Mouse (Mus musculus) left cerebral cortex, adult 18-20 months (tissue): Measurements from ENCODE around the gene Spon1. TPM values are rescaled to one million over a fixed set of nuclear protein-coding genes. Genes with fewer than 3 reads are reported as not detected.

Experiments used
- DNase-seq, 2 experiments: peaks; one replicate each; pipeline ENCODE4 v3.0.0; 2021 to 2022; ENCODE audit warnings: low spot score in 2 of 2, mixed read lengths in 1 of 2
- total RNA-seq, 2 experiments: library from RNA; stranded (reverse); gene quantifications; 2 replicates each; pipeline ENCODE4 v1.2.3; 2021

Spon1 gene
- total RNA-seq, 2 experiments from 2014 or later, result 32.7 to 40.2 TPM

DNA sequence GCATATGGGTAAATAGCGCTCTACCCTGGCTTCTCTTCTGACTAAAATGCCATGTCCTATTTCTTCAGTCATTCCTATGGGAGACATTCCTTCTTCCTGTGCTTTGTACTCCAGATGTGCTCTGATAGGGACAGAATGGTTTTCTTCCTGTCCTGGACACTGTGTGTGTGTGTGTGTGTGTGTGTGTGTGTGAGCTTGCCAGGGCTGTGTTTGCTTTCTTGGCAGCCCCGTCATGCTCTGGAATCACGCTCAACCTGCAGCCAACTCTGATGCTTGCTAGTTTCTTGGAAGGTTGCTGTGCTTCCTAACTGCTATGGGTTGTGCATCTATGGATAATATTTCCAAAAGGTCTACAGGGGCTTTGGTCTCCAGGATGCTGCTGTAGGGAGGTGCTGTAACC is 9.1 kb downstream of the Spon1 start:
- DNase-seq, result no peak

DNA sequence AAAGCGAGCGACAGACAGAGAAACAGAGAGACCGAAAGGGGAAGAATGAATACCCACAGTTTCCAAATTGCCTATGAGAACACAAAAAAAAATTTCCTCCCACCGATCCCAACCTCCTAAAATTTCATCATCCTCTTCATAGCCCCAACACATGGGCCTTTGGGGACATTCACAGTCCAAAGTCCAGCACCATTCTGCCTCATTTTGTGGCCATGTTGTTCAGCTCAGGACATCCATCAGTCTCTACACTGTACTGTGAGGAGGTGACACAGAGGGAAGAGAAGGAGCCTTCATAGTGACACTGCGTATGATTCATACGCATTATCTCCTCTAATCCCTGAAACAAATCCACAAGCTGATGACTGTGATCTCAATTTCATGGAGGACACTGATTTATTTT is 12.7 kb downstream of the Spon1 start:
- no peak for DNase-seq

DNA sequence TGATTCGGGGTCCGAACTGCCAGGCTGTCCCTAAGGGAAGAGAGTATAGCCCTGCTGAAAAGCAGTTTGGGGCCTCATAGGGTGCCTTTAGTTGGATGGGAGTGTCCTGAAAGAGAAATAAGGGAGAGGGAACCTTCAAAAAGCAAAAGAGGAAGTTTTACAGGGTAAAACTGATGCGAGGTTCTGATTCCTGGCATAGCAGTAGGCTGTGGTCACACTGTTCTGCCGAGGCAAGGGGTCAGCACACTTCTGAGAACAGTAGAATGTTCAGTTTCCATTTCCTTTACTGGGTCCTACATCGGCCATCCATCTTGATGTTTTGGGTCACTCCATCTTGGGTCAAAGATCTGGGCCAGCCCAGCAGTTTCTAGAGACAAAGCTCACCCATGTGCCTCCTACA is 14.5 kb downstream of the Spon1 start:
- DNase-seq, result no peak

DNA sequence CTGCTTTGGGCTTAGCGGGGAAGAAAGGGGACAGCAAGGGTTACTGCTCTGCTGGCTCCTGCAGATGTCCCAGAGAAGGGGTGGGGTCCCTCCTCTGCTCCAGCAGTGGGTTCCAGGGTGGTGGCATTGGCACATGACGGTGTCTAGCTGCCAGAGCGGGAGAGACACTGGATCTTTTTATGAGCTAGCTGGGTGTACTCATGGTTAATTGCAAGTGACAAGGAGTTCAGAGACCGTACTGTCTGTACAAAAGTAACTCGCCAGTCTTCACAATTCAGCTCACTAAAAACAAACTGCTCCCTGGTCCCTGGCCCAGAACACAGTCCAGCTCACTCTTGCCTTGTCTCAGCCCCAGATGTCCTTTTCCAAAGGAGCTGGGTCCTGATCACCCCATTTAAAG is 26.2 kb downstream of the Spon1 start:
- DNase-seq, result peak in 1 of 2 experiments; percentile 8

DNA sequence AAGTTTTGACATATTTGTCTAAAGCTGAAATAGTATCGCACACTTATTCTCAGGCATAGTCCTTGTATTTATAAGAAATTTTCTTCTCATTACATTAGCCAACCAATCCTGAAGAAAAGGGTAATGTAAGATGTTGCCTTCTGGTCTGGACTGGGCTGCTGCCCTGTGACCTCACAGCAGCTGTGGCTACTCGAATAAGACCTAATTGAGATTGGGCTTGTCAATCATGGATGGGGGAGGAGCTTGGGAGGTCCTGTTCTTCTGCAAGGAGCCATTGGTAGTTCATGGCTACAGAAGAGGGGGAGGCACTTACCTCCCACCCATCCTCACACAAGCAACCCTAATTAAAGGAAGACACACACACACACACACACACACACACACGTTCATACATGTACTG is 27.1 kb downstream of the Spon1 start:
- DNase-seq, result no peak

DNA sequence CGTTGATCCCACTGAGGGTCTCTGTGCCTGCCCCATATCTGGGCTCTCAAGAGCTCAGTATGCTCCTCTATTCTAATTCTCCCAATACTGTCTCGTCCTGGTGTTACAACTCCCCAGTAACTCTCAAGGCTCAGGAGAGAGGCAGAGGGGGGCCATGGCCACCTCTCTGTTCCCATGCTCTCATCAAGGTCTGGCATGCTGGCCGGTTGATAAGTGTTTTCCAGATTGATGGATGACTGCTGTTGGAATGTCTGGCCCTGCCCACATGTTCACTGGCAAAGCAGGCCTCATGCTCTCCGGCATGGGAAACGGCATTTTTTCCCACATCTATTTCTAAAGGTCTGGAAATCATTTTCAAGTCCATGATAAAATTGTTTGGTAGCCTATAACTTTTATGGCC is 29.4 kb downstream of the Spon1 start:
- no peak for DNase-seq

DNA sequence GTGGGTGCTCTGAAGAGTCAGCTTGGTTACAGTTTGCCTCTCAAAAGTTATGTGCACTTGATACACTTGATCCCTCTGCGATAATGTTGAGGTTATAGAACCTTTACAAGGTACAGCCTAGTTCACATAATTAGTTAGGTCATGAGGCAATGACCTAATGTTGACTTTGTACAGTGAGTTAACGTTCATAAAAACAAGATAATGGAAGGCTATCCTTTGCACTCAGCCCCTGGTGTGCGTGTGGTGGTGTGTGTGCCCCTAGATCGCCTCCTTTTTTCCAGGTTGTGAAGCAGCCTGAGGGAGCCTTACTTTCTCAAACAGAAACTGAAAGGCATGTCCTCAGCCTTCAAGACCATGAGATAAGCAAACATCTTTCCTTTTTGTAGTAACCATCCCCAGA is 31.3 kb downstream of the Spon1 start:
- no peak for DNase-seq

DNA sequence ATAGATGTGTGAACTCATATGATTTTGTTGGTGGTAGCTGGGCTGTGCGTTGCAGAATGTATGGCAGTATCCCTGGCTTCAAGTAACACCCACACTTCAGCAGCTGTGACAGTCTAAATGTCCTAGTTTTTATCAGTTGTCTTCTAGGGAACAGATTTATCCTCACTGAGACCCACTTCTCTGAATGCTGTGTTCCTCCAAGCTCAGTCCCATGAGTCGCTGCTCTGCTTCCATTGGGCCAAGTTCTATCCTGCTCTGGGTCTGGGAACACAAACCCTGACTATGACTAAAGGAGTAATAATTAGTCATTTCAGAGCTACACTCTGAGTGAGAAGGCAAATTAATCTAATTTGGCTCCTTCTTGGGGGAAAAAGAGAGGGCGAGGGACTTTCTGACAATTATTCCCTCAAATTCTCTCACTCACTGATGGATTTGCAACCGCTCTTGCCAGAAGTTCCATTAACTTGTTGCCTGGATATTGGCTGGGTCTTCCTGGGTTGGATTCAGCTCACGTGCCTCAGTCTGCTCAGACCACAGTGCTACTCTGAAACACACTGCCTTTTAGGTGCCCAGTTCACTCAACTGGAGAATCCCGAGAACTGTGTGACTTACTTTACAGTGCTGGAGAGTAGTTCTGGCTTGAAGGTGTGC is 32.9 kb downstream of the Spon1 start:
- DNase-seq, result peak in 1 of 2 experiments; percentile 28

DNA sequence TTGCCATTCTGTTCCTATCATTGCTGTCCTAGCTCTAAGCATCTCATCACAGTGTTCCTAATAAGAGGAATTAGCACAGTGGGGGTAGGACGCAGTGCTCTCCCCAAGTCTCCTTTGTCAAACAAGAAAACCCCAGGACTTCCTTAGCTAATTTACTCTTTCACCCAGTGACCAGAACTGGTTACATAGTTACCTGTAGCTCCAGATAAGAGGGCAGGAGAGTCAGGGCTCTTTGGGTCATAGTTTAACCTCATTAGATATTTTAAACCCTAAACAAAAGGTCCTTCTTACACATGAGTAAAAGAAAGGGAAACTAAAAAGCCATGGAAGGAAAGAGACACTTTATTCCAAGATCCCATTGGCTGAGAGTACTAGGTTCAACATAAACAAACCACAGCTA is 44.0 kb downstream of the Spon1 start:
- no peak for DNase-seq

DNA sequence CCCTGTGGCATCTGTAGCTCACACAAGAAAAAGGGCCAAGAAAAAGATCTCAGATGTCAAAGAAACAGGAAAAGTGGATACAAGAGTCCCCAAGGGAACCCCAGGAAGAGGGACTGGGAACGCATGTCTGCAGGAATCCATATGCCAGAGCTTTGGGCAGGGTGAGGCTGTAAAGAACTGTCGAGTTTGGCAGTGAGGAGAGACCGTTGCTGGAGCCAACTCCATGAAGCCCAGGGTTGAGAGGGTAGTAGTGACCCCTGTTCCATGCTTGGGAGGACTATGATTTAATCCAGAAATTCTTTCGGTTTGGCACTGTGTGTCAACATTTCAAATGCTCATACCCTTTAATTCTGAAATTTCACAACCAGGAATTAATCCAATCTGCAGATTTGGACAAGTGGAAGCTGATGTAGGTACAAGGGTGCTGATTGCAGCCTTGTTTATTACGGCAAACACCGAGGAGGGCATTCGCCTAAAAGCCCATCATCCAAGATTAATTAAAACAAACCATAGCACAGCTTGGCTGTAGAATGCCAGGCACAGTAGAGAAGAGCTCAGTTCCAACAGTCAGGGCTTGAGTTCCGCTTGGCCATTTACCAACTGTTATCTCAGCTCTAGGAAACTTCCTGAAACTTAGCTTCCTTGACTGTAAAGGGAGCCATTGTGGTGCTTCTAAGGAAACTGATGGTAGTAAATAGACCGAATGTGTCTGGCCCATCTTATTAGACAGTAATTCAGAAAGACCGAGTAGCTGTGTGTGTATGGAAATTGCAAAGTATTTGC is 45.8 kb downstream of the Spon1 start:
- no peak for DNase-seq

DNA sequence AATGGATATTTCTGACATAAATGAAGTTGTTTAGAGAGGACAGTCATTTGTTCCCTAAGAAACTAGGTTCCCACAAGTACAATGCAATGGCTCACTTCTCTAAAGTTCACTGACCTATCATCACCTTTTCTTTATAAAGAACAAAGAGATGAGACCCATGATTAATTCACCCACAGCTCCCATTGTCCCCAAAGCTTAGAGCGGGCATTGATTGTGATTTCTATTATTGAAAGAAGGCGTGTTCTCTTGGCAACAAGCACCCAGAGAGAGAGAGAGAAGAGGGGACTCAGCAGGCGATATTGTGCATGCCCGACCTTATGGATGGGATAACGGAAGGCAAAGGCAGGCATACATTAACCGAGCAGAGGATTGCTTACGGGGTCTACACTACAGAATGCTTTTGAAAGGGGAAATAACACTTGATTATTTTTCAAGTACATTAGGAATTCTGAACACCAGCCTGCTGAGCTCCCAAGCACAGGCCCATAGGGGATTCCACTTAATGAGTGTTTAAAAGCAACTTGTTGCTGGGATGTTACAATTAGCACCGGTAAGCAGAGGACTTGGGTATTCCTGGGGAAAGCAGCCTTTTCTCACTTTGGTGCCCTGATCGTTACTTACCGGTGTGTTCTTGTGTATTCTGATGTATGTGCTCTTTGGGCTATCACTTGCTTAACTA is 48.4 kb downstream of the Spon1 start:
- no peak for DNase-seq

DNA sequence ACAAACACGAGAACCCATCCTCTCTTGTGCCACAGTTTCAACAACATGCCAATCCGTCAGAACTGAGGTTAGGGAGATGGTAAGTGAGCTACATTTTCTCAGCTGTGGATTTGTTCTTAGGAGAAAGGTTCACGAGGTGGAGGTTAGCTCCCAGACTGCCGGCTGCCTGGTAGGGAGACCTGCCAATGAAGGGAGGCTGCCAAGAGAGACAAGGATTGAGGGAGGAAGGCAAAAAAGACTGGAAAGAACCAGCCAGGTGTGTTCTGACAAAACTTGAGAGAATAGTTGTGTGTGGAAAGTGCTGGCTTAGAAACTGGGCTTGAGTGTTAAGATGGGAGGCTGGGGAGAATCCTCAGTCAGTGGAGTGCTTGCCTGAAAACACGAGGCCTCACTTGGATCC is 49.9 kb downstream of the Spon1 start:
- no peak for DNase-seq

DNA sequence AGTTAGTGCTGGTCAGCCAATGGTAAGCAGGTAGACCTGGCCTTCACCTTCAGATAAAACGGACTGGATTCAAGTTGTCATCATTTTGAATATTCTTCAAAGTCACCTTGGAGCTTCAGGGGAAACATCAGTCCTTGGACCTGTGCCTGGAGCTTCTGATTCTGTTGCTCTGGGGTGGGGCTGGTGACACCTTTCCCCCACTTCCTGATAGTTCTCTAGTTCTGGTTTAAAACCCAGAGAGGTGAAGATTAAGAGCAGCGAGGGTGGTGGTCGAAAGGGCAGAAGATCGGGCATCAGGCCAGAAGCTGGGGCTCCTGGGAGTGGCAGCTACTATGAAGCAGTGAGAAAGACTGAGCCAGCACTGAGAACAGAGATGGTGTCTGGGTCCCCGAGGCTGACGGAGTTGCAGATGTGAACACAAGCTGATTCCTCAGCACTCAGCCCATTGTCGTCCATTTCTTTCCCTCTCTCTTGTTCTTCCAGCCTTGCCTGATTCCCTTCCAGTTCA is 51.1 kb downstream of the Spon1 start:
- DNase-seq, result no peak

DNA sequence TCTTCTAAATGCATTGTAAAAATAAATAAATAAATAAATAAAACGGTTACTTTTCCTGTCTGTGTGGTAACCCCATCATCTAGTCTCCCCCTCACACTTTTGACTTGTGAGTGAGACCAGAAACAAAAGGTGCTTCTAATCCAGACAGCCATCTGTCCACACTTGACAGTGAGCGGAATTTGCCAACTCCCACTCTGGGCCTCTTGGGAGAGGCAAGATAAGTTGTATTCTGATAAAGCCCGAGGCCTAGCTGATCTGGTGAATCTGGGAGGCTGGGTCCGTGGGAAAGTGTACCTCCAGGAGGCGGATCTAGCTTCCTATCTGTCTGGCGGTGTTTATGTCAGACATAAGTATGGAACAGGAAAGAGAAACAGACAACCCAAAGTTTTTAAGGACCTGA is 52.3 kb downstream of the Spon1 start:
- no peak for DNase-seq

DNA sequence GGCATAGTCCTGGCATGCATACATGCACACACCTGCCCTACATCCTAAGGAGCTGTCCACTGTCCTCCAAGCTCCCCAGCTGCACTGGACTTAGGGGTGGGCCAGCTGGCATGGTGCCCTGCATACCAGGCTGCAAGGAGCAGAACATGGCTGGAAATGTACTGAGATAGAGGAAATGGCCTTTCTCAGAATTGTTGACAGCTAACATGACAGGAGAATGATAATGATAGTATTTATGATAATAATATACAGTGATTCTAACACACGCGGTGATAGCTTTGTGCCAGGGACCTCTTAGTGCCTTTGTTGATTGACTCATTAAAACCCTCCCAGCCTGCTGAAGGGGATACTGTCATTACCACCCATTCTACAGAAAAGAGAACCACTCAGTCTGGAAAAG is 54.4 kb downstream of the Spon1 start:
- DNase-seq, result no peak

DNA sequence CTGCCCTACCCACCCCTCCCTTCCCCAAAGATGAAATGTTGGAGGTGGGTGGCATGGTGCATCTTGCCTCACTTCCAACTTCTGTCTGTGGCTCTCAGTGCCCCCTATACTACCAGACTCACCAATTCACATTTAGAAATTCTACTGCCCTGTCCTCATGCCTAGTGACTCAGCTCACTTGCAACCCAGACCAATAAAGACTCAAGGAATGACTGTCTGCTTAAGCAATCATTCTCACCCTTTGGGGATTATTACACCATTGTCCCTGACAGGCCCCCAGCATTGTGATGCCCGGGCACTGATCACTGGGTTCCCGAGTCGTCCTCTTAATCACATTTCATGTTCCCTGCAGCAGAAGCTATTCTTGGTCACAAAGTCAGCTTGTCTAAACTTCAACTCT is 57.2 kb downstream of the Spon1 start:
- DNase-seq, result no peak

DNA sequence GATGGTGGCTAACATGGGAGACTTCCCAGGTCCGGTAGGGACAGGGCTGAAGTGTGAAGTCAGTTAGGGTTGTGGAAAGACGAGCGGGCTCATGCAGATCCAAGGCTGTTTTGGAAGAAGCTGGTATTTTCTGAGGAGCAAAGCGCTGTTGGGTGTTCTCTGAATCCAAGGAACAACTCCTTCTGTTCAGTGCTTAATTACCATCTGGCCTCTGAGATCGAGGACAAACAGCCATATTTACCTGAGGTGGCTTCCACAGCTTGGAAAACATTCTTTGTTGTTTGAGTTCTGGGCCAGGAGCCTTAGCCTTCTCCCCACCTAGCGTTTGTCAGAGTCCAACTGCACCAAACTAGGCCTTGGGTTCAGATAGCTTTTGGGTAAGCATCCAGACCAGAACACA is 58.9 kb downstream of the Spon1 start:
- no peak for DNase-seq

DNA sequence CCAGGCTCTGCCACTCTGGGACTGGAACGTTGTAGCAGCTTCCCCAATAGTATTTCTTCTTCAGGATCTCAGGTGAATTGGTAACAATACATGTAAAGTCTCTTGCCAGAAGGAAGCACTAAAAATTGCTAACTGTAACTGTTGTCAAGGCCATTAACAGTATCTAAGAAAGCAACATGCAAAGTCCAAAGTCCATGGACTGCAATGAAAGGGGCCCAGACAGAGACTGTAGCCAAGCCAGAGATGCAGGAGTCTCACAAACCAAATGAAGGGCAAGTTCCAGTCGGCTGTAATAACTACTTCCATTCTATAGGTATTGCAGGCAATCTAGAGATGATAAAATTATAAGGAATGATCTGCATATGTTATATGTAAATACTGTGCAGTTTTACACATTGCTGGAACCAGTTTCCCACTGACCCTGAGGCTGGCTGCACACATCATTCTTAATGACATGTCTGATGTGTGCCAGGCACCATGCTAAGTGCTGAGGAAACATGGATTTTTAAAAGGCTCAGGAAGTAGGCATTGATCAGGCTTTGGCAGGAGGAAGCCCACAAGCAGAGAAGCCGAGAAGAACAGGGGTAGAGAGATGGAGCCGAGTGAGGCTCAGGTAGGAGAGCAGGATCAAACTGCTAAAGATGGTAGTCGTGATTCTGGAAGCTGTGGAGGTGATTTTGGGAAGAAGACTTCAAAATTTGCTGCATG is 59.9 kb downstream of the Spon1 start:
- DNase-seq, result no peak

DNA sequence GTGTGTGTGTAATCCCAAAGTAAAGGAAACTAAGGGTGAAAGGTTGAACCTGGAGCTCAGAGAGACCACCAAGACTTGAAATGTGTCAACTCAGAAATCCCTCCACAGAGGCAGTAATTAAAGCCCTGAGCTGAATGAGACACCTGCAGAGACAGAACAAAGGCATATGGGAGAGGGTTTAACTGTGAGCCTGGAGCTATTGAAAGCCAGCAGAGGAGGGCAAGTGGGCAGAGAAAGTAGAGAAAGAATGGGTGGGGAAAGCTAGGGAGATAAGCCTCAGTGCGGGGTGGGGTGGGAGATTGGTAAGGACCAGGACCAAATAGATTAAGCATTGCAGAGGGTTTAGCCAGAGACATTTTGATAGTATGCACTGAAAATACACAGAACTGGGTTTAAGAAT is 60.7 kb downstream of the Spon1 start:
- no peak for DNase-seq

DNA sequence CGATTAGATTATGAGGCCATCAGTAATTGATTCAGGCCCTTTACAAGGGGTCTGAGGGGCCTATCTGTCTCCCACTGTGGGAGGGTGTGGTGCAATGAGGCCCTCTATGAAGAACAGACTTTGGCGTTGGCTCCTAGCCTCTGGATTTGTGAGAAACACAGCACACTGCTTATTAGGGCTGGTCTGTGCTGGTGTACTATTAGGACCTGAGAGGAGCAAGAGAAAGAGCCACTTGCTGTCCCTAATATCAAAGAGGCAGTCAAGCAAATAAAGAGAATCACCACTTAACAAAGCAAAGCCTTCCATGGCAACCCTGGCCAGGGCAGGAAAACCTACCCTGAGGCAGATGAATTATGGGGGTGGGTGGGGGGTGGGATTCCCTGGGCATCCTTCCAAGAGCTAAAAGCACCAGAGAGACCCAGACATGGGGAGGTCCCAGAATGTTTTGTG is 62.3 kb downstream of the Spon1 start:
- DNase-seq, result no peak

DNA sequence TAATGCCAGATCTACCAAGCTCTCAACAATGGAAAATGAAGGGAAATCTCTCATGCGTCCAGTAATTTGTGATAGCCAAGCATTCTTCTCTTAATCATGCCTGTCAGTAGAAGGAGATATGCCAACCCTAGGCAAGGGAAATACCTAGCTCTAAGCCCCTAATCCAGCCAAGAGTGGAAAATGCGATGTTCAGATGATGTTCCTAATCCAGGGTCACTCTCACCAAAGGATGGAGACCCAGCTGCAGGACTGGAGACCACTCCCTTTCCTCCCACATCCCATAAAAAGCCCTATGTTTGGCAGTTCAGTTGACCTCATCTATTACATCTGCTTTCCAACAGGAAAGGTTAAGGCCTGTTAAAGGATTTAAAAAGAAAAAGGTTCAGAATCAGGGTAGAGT is 62.8 kb downstream of the Spon1 start:
- no peak for DNase-seq

DNA sequence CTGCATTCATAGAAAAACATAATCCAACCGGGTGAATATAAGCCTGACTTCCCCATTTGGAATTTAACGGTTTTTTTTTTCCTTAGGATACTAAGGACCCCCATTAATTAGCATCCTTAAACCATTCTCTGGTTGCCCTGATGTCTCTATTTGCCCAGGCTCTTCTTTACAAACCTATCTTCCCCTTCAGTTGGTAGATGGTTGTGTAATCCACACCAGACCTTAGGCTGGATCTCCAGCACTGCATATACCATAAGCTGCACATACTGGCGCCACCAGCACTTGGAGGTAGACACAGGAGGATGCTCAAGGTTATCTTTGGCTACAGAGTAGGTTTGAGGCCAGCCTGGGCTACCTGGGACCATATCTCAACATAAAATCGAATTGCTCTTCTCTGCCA is 71.4 kb downstream of the Spon1 start:
- DNase-seq, result no peak
